Mouse (Mus musculus): Measurements from ENCODE around the gene Fxyd4.

Fxyd4 gene

GRCm38 (mm10) chr6:117917576-117917975 lies 19.9 kb downstream of the Fxyd4 start:
- DNase-seq (ENCODE audit: low spot score in 2 of 2): peak; percentile 59 to 78

GRCm38 (mm10) chr6:117916737-117917426 lies 20.6 kb downstream of the Fxyd4 start:
- DNase-seq (ENCODE audit: low spot score in 2 of 2): peak; percentile 80 to 85

- no peak for DNase-seq (ENCODE audit: low spot score in 2 of 2)
These were observed 21.2 kb downstream of the Fxyd4 start for GRCm38 (mm10) chr6:117916205-117916736.

GRCm38 (mm10) chr6:117914541-117914940 lies 23.0 kb downstream of the Fxyd4 start:
- no peak for DNase-seq (ENCODE audit: low spot score in 2 of 2)

- no peak for DNase-seq (ENCODE audit: low spot score in 2 of 2)
These were observed 27.3 kb downstream of the Fxyd4 start for GRCm38 (mm10) chr6:117910120-117910661.

GRCm38 (mm10) chr6:117908424-117908900 lies 29.0 kb downstream of the Fxyd4 start:
- DNase-seq (ENCODE audit: low spot score in 2 of 2): no peak

- DNase-seq (ENCODE audit: low spot score in 2 of 2): no peak
These were observed 29.5 kb downstream of the Fxyd4 start for GRCm38 (mm10) chr6:117907979-117908355.

GRCm38 (mm10) chr6:117907301-117907978 lies 30.1 kb downstream of the Fxyd4 start:
- DNase-seq (ENCODE audit: low spot score in 2 of 2): peak; percentile 82 to 89

- peak; percentile 91 to 98 for DNase-seq (ENCODE audit: low spot score in 2 of 2)
These were observed 30.8 kb downstream of the Fxyd4 start for GRCm38 (mm10) chr6:117906590-117907271.

- DNase-seq (ENCODE audit: low spot score in 2 of 2): peak in 1 of 2 experiments; percentile 53
These were observed 31.4 kb downstream of the Fxyd4 start for GRCm38 (mm10) chr6:117906015-117906531.

- DNase-seq (ENCODE audit: low spot score in 2 of 2): peak in 1 of 2 experiments; percentile 9
These were observed 32.1 kb downstream of the Fxyd4 start for GRCm38 (mm10) chr6:117905260-117905930.

- no peak for DNase-seq (ENCODE audit: low spot score in 2 of 2)
These were observed 33.7 kb downstream of the Fxyd4 start for GRCm38 (mm10) chr6:117903836-117904235.

- DNase-seq (ENCODE audit: low spot score in 2 of 2): no peak
These were observed 34.9 kb downstream of the Fxyd4 start for GRCm38 (mm10) chr6:117902556-117902955.

- no peak for DNase-seq (ENCODE audit: low spot score in 2 of 2)
These were observed 35.7 kb downstream of the Fxyd4 start for GRCm38 (mm10) chr6:117901510-117902402.

GRCm38 (mm10) chr6:117900126-117901080 lies 37.1 kb downstream of the Fxyd4 start, which contains the start of gene Hnrnpf:
TSS of gene Hnrnpf (plus strand) at chr6:117900324.
- DNase-seq (ENCODE audit: low spot score in 2 of 2): no peak

GRCm38 (mm10) chr6:117897800-117898199 lies 39.7 kb downstream of the Fxyd4 start:
- no peak for DNase-seq (ENCODE audit: low spot score in 2 of 2)

GRCm38 (mm10) chr6:117893435-117893834 lies 44.1 kb downstream of the Fxyd4 start:
- DNase-seq (ENCODE audit: low spot score in 2 of 2): no peak

GRCm38 (mm10) chr6:117892386-117892785 lies 45.1 kb downstream of the Fxyd4 start:
- DNase-seq (ENCODE audit: low spot score in 2 of 2): no peak

All from urinary bladder, postnatal 36 days (tissue).